Comparison of ENCODE assay signal across 14 mouse cellular contexts in genomic region chr4:120360011-120360521, GRCm38 (mm10). TPM values are rescaled to one million over a fixed set of nuclear protein-coding genes. Genes with fewer than 3 reads are reported as not detected.
DNase-seq lines count a peak whose midpoint lies in the region; ATAC-seq and TF ChIP-seq lines count a peak whose summit lies in the region.
"Had no signal": no experiment of that assay in that cellular context is flagged by ENCODE, and none has a peak within 500 bp of the region (broad histone marks: within the 10 kb centered on the region; RNA-seq: fewer than 3 reads in every experiment).

No protein-coding gene starts in this region.

- H3K9me3 ChIP-seq in midbrain, embryonic 12.5 days: no peaks in the 10 kb centered on the region
- H3K9me3 ChIP-seq: heart, embryonic 15.5 days had no signal

- intact Hi-C loops in left cerebral cortex, adult 2 months (cut with DNase I): no loop called here

- H3K4me1 ChIP-seq in kidney, adult 2 months (ENCODE audit: control insufficient read depth, insufficient read depth, low read length): no peaks in the 10 kb centered on the region
- H3K4me1 ChIP-seq in midbrain, embryonic 12.5 days: peaks cover 22% of the 10 kb centered on the region
- H3K4me1 ChIP-seq: heart, embryonic 15.5 days had no signal

- WGBS in kidney, adult 2 months: 12% methylated on average over 8 of the region's 8 CpGs
- WGBS in midbrain, embryonic 12.5 days: 1% methylated on average over 8 of the region's 8 CpGs

- H3K27ac ChIP-seq in kidney, adult 2 months (ENCODE audit: insufficient read depth, low read depth, low read length): no peak overlapping the region
- peak overlapping the region; percentile 56; the same call in 1 of the 2 replicates for H3K27ac ChIP-seq in midbrain, embryonic 12.5 days (replicated peaks)
- H3K27ac ChIP-seq in left cerebral cortex, adult 2 months: no peak overlapping the region
- H3K27ac ChIP-seq: heart, embryonic 15.5 days had no signal

- TF ChIP-seq POLR2A in kidney, adult 2 months (IDR thresholded peaks at IDR 0.05; ENCODE audit: low read depth, low read length): no peak

- no peak overlapping the region for H3K4me3 ChIP-seq in kidney, adult 2 months (ENCODE audit: insufficient read depth, low read depth, low read length)
- no peak overlapping the region for H3K4me3 ChIP-seq in midbrain, embryonic 12.5 days
- H3K4me3 ChIP-seq in left cerebral cortex, adult 2 months: no peak overlapping the region
- H3K4me3 ChIP-seq: heart, embryonic 15.5 days had no signal

- H3K4me2 ChIP-seq in midbrain, embryonic 12.5 days (replicated peaks): no peak overlapping the region
- H3K4me2 ChIP-seq: heart, embryonic 15.5 days had no signal

- no peaks in the 10 kb centered on the region for H3K36me3 ChIP-seq in kidney, adult 2 months (ENCODE audit: control insufficient read depth, insufficient read depth, low read length)
- H3K36me3 ChIP-seq in midbrain, embryonic 12.5 days: no peaks in the 10 kb centered on the region
- H3K36me3 ChIP-seq: heart, embryonic 15.5 days had no signal

- TF ChIP-seq CTCF in kidney, adult 2 months (conservative IDR thresholded peaks at IDR 0.05; ENCODE audit: insufficient read depth, insufficient read length, low read depth, low read length): no peak
- no peak for TF ChIP-seq CTCF in left cerebral cortex, adult 2 months (IDR thresholded peaks at IDR 0.05)

- no peaks in the 10 kb centered on the region for H3K27me3 ChIP-seq in kidney, adult 2 months (replicated peaks; ENCODE audit: control insufficient read depth, insufficient read depth, low read length)
- peaks cover 5% of the 10 kb centered on the region; the same call in 1 of the 2 replicates for H3K27me3 ChIP-seq in midbrain, embryonic 12.5 days

- ATAC-seq in midbrain, embryonic 12.5 days (ENCODE audit: low FRiP score, low read depth): peak; percentile 60

- peak; percentile 5 for DNase-seq in kidney, adult 18-20 months
- no peak for DNase-seq in kidney, adult 11 months
- peak; percentile 53 for DNase-seq in kidney, adult 2 months
- DNase-seq in spleen, postnatal 14 days (ENCODE audit: low spot score in 2 of 2): no peak
- no peak for DNase-seq in left cerebral cortex, adult 2 months (ENCODE audit: extremely low spot score in 1 of 2, low spot score in 2 of 2)
- no peak for DNase-seq in layer of hippocampus, adult 8-10 months (ENCODE audit: low spot score in 2 of 2)
- no peak for DNase-seq in heart, postnatal 4 days
- DNase-seq: adrenal gland, adult 8-10 months; cerebellum, adult 2 months; liver; lung, postnatal 4 days; thymus, postnatal 4 days had no signal

- H3K9ac ChIP-seq in midbrain, embryonic 12.5 days (replicated peaks): no peak overlapping the region
- H3K9ac ChIP-seq: heart, embryonic 15.5 days had no signal

RNA-seq across cellular contexts. Expression of gene Scmh1, which starts 45.0 kb away (rescaled TPM):
- 28.1 and 30.0 TPM in 2 replicates for polyA plus RNA-seq in kidney, adult 2 months (2012; rRNA removed)
- polyA plus RNA-seq in midbrain, embryonic 12.5 days (2016; fragmentation: Nextera tagmentation; extraction: Ambion mirVana): 64.4 TPM in 2 replicates
- 10 to 100 TPM; 82.9 to 91.5 TPM for total RNA-seq in left cerebral cortex, adult 2 months (2021)
- total RNA-seq in layer of hippocampus, adult 8-10 months (2022): 10 to 100 TPM; 76.4 to 92.0 (median 84.9) TPM
- total RNA-seq in heart, postnatal 4 days (2021): 100 to 1,000 TPM; 104 to 106 TPM

Comparison
In these comparisons a context has a peak if more than half of its experiments do, and no peak if none do; other contexts are left out.
1. DNase-seq: peak in kidney, adult 18-20 months (single experiment) and kidney, adult 2 months (single experiment); none in kidney, adult 11 months (single experiment), spleen, postnatal 14 days (0 of 2), left cerebral cortex, adult 2 months (0 of 2), layer of hippocampus, adult 8-10 months (0 of 2) and heart, postnatal 4 days (single experiment).